Mouse (Mus musculus) heart, embryonic 16.5 days (tissue): ENCODE results near the gene Gm2163. TPM values are rescaled to one million over a fixed set of nuclear protein-coding genes. Genes with fewer than 3 reads are reported as not detected.
"Not testable (repeated sequence)": the region's sequence is repeated elsewhere in the genome, so short reads cannot be mapped to it uniquely, and the experiment has no call there.

Experiments used
- ATAC-seq: fragments of 200-750 bp; cut with Nextera tagmentation; replicated peaks from 2 replicates; pipeline ENCODE4 v1.8.0; 2017; ENCODE audit warnings: moderate number of reproducible peaks; ENCODE audit not compliant: insufficient read depth, low FRiP score; ENCODE audit errors: extremely low read depth
- H3K27ac ChIP-seq: fragments of 300-500 bp; sonication (generic); 2 replicates; pipeline ENCODE4 v1.5.1; 2014; ENCODE audit warnings: mild to moderate bottlenecking, low read length, control low read depth, moderate library complexity
- H3K27me3 ChIP-seq: fragments of 300-500 bp; sonication (generic); 2 replicates; pipeline ENCODE4 v1.6.1; 2014; ENCODE audit warnings: low read length, mixed read lengths; ENCODE audit not compliant: control insufficient read depth, insufficient read depth
- H3K36me3 ChIP-seq: fragments of 300-500 bp; sonication (generic); 2 replicates; pipeline ENCODE4 v1.6.1; 2014; ENCODE audit not compliant: control insufficient read depth, insufficient read depth
- H3K4me1 ChIP-seq: fragments of 300-500 bp; sonication (generic); 2 replicates; pipeline ENCODE4 v1.6.1; 2014; ENCODE audit warnings: low read length, mixed read lengths; ENCODE audit not compliant: control insufficient read depth, insufficient read depth
- H3K4me2 ChIP-seq: fragments of 300-500 bp; sonication (generic); 2 replicates; pipeline ENCODE4 v1.6.1; 2014; ENCODE audit warnings: low read depth, mild to moderate bottlenecking, control low read depth, low read length
- H3K4me3 ChIP-seq: fragments of 300-500 bp; sonication (generic); 2 replicates; pipeline ENCODE4 v1.5.1; 2014; ENCODE audit warnings: mild to moderate bottlenecking, control low read depth, low read length
- H3K9ac ChIP-seq: fragments of 300-500 bp; sonication (generic); 2 replicates; pipeline ENCODE4 v1.6.1; 2014; ENCODE audit warnings: low read length, control low read depth
- H3K9me3 ChIP-seq: fragments of 300-500 bp; sonication (generic); replicated peaks from 2 replicates; pipeline ENCODE4 v1.6.1; 2016; ENCODE audit warnings: low read length; ENCODE audit not compliant: control insufficient read depth
- WGBS: fragments of 180-500 bp; shearing (Covaris S2); extraction: QIAGEN DNeasy Blood & Tissue Kit; methylation state at CpG from one replicate; pipeline ENCODE4 v1.1.7; 2014; 5-methylcytosine and 5-hydroxymethylcytosine counted together
- polyA plus RNA-seq: library from polyadenylated mRNA; unstranded; fragments of >200 nt; fragmentation: Nextera tagmentation; extraction: Ambion mirVana; gene quantifications from 2 replicates; pipeline ENCODE4 v1.2.1, GENCODE M21; 2015

Gm2163 gene
- not detected in 2 replicates for polyA plus RNA-seq

DNA sequence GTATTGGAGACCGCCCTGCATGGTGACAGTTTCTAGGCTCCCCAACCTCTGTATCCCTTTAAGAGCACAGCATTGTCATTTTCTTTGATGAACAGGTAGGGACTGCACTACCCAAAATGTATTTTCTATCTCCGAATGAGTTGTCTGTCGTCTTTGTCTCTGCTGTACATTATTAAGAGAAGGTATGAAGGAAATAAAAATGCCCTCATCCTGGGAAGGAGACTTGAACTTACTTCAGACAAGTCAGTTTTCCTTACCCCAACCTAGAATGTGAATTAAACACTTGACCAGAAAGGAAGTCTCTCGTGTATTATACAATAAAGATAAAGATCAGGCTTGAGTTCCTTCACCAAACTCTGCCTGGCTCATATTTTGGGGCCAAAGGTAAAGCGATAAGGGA, at the start of gene Gm2163:
TSS of gene Gm2163 (plus strand) at position 301 of the 400 bp plus-strand sequence.
- not testable (repeated sequence) for H3K4me1 ChIP-seq, H3K4me2 ChIP-seq, H3K9ac ChIP-seq, ATAC-seq, H3K4me3 ChIP-seq, H3K27ac ChIP-seq, H3K36me3 ChIP-seq, H3K9me3 ChIP-seq, H3K27me3 ChIP-seq
- no CpG with 5 or more reads among the region's 5 CpGs for WGBS

DNA sequence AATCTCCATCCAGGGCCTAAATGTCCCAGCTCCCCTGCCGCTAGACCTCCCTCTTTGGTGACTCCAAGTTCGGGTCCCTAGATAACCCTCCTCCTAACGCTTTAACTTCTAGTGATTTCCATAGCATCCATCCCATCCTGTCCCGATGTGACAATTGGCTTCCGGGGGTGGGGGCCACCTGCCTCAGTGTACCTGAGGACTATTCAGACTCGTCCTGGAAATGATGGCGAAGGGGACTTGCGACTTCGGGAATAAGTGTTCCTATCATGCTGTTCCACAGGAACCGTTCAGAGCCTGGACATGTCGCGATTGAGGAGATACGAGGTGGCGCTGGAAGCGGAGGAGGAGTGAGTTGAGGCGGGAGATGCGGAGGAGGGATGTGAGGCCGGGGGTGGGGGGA, 27.5 kb upstream of the Gm2163 start, which contains the start of gene Gm21586:
TSS of gene Gm21586 (plus strand) at position 301 of the 400 bp plus-strand sequence.
- H3K27me3 ChIP-seq, H3K27ac ChIP-seq, H3K4me2 ChIP-seq, H3K9ac ChIP-seq, H3K4me1 ChIP-seq, H3K4me3 ChIP-seq, ATAC-seq, H3K36me3 ChIP-seq, H3K9me3 ChIP-seq: not testable (repeated sequence)
- no CpG with 5 or more reads among the region's 18 CpGs for WGBS

DNA sequence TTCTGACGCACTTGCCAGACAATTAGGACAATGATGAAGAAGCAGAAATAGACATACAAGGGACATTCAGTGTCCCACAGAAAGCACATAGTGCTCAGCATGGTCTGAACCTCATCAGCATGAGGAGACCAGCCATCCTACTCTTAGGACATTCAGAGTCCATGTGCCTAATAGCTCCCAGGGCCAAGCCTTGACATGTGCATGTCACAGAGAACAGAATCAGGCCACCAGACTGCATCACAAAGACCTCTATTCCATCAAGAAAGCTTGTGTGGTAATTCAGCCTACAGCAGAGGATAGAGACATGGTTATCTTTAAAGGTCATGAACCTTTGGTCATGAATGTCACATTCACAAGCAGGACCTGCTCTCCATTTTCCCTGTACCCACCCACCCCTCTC, 61.5 kb downstream of the Gm2163 start, which contains the start of gene Fam205a2:
TSS of gene Fam205a2 (minus strand) at position 101 of the 400 bp plus-strand sequence.
- H3K9ac ChIP-seq, H3K4me3 ChIP-seq, H3K27ac ChIP-seq, H3K4me1 ChIP-seq, H3K4me2 ChIP-seq, H3K27me3 ChIP-seq, H3K9me3 ChIP-seq, H3K36me3 ChIP-seq, ATAC-seq: not testable (repeated sequence)
- no CpG with 5 or more reads among the region's 1 CpGs for WGBS

DNA sequence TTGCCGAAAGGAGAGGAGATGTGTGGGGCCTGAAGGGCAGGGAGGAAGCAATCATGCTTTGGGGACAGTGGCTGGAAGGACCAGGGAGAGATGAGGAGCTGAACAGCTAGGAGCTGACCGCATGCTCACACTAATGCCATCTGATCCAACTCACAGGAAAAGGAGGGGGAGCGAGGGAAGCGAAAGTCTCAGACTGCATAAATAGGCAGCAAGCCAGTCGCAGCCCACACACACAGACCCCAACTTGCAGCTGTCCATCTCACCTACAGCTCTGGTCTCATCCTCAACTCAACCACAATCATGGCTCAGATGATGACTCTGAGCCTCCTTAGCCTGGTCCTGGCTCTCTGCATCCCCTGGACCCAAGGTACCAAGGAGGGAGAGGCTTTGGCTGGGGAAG, 145.3 kb downstream of the Gm2163 start, which contains the start of gene Gm10591:
TSS of gene Gm10591 (plus strand) at position 301 of the 400 bp plus-strand sequence.
- not testable (repeated sequence) for H3K36me3 ChIP-seq, H3K27me3 ChIP-seq, H3K4me2 ChIP-seq, H3K27ac ChIP-seq, H3K4me3 ChIP-seq, H3K9me3 ChIP-seq, H3K4me1 ChIP-seq, ATAC-seq, H3K9ac ChIP-seq
- WGBS, result no CpG with 5 or more reads among the region's 5 CpGs

DNA sequence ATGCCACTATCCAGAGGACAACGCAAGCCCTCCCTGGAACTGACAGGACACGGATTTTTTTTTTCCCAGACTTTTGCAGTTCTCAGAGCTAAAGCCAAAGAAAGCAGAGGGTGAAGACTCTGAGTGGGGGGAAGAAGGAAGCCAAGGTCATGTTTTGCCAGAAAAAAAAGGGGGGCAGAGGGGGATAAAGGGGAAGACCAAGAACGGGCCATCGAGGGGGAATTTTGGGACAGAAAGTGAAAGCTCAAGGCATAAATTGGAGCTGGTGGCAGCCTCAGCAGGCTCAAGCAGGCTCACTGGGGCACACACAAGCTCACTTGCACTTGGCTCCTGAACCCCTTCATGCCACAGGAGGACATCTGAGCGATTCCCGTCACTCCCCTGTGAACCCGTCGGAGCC, 162.9 kb downstream of the Gm2163 start, which contains the start of gene Gm2564:
TSS of gene Gm2564 (plus strand) at position 301 of the 400 bp plus-strand sequence.
- H3K9me3 ChIP-seq, H3K27me3 ChIP-seq, H3K36me3 ChIP-seq, H3K4me1 ChIP-seq, H3K4me3 ChIP-seq, H3K4me2 ChIP-seq, H3K27ac ChIP-seq, ATAC-seq, H3K9ac ChIP-seq: not testable (repeated sequence)
- no CpG with 5 or more reads among the region's 8 CpGs for WGBS

Other genes with a start within 250 kb of the Gm2163 start
- gene Gm10600, start 226.1 kb upstream of the Gm2163 start, polyA plus RNA-seq, result not detected in 2 replicates
- not detected in 2 replicates for gene Ccl21b, start 211.0 kb upstream of the Gm2163 start, polyA plus RNA-seq
- not detected in 2 replicates for gene Gm21953, start 172.5 kb upstream of the Gm2163 start, polyA plus RNA-seq
- gene Fam205a3, start 148.4 kb upstream of the Gm2163 start, polyA plus RNA-seq, result not detected in 2 replicates
- gene Gm21586, start 27.4 kb upstream of the Gm2163 start, polyA plus RNA-seq, result not detected in 2 replicates
- not detected in 2 replicates for gene Fam205a2, start 61.4 kb downstream of the Gm2163 start, polyA plus RNA-seq
- not detected in 2 replicates for gene Gm10591, start 145.4 kb downstream of the Gm2163 start, polyA plus RNA-seq
- 0.25 and 0.92 TPM in 2 replicates for gene Gm2564, start 163.0 kb downstream of the Gm2163 start, polyA plus RNA-seq
- not detected in 2 replicates for gene Ccl27b, start 188.5 kb downstream of the Gm2163 start, polyA plus RNA-seq
- 0.12 TPM in 1 of 2 replicates, not detected in the other for gene Il11ra2, start 195.1 kb downstream of the Gm2163 start, polyA plus RNA-seq